Mouse (Mus musculus): ENCODE data around the gene Marcksl1.

Marcksl1 gene

GRCm38 (mm10) chr4:129558321-129558955 is 45.1 kb downstream of the Marcksl1 start:
- no peak for DNase-seq

GRCm38 (mm10) chr4:129561184-129561583 is 47.8 kb downstream of the Marcksl1 start:
- DNase-seq: no peak

DNA sequence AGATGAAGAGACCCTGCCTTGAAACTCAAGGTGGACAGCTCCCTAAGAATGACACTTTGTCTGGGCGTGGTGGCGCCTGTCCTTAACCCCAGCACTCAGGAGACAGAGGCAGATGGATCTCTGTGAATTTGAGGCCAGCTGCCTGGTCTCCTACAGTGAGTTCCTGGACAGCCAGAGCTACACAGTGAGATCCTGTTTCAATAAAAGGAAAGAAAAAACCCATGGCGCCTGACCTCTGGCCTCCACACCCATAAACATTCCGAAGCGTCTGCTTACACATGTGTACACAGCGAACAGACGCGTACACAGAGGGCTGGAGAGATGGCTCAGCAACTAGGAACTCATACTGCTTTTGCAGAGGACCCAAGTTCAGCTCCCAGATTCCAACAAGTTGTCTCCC is 50.3 kb downstream of the Marcksl1 start:
- DNase-seq: no peak

GRCm38 (mm10) chr4:129565139-129565538 is 51.8 kb downstream of the Marcksl1 start:
- no peak for DNase-seq

All from lung, postnatal 14 days (tissue).